Mouse (Mus musculus): ENCODE data around the gene Sema6b.

GRCm38 (mm10) chr17:56092312-56092711 lies 47.8 kb downstream of the Sema6b start:
- TF ChIP-seq MAFK (IDR thresholded peaks at IDR 0.05; ENCODE audit: insufficient replicate concordance, low read length) (no peak), CTCF (conservative IDR thresholded peaks at IDR 0.05 in 1 of 2, IDR thresholded peaks at IDR 0.05 in 1 of 2; ENCODE audit: low read depth in 2 of 2, low read length in 2 of 2) (no peak), E2F4 (IDR thresholded peaks at IDR 0.05; ENCODE audit: insufficient replicate concordance, low read depth, low read length) (no peak), MAX (IDR thresholded peaks at IDR 0.05; ENCODE audit: low read length) (no peak), MYC (IDR thresholded peaks at IDR 0.05; ENCODE audit: low read depth, low read length) (no peak), SMC3 (IDR thresholded peaks at IDR 0.05; ENCODE audit: low read depth, low read length) (no peak), POLR2A (IDR thresholded peaks at IDR 0.05; ENCODE audit: low read depth, low read length) (no peak), POLR2AphosphoS2 (IDR thresholded peaks at IDR 0.05; ENCODE audit: low read depth, low read length) (no peak)
